ENCODE assay signal across 9 mouse cellular contexts in the genomic region with DNA sequence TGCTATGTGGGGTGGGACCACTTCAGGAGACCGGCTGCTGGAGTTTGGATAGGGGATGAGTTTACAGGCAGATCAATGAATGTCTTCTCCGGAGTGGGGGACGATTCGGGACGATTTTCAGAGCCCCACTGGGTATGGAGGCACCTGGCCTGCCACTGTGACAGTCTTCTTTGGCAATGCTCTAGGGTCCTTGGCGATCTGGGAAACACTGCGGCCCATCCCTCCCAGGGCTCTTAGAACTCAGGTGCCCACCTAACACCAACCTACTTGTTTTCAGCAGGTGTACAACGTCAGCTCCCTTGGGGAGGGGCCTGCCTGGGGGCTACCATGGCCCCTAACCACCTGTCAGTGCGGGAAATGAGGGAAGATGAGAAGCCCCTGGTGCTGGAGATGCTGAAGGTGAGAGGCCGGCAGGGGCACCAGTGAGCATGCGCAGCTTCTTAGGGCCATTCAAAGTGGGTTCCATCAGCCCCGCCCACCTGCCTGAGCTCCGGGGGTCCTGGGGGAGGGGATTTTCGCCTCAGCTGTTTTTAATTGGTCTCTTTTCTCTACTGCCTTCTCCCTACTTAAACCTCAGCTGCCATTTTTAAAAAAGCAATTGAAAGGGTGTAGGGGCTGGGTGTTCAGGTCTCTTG. TPM values are rescaled to one million over a fixed set of nuclear protein-coding genes. Genes with fewer than 3 reads are reported as not detected.
DNase-seq lines count a peak whose midpoint lies in the region; ATAC-seq and TF ChIP-seq lines count a peak whose summit lies in the region.
"Had no signal": no experiment of that assay in that cellular context is flagged by ENCODE, and none has a peak within 500 bp of the region (broad histone marks: within the 10 kb centered on the region; RNA-seq: fewer than 3 reads in every experiment).

No protein-coding gene starts in this region.

- DNase-seq in adrenal gland, postnatal 36 days: peak; percentile 39 to 60
- no peak for DNase-seq in adrenal gland, adult 18-20 months (ENCODE audit: low spot score in 2 of 2)
- DNase-seq in cerebellum, adult 11-12 months: peak; percentile 88
- DNase-seq in forebrain, postnatal 0 days: peak; percentile 92
- peak; percentile 79 for DNase-seq in limb, embryonic 14.5 days (ENCODE audit: low spot score)
- no peak for DNase-seq in spleen, postnatal 14 days (ENCODE audit: low spot score in 2 of 2)

- no peaks in the 10 kb centered on the region for H3K9me3 ChIP-seq in forebrain, postnatal 0 days (ENCODE audit: low read length)
- no peaks in the 10 kb centered on the region for H3K9me3 ChIP-seq in kidney, embryonic 14.5 days (ENCODE audit: control insufficient read depth, low read length)
- no peaks in the 10 kb centered on the region for H3K9me3 ChIP-seq in limb, embryonic 14.5 days (ENCODE audit: control insufficient read depth, low read length)

- peak overlapping the region; percentile 68 for H3K9ac ChIP-seq in forebrain, postnatal 0 days
- peak overlapping the region; percentile 50; the same call in 1 of the 2 replicates for H3K9ac ChIP-seq in kidney, embryonic 14.5 days (ENCODE audit: low read depth, low read length)
- peak overlapping the region; percentile 55; the same call in 1 of the 2 replicates for H3K9ac ChIP-seq in limb, embryonic 14.5 days (ENCODE audit: low read depth, low read length, severe bottlenecking)

- TF ChIP-seq POLR2A in limb, embryonic 14.5 days (IDR thresholded peaks at IDR 0.05; ENCODE audit: borderline replicate concordance, extremely low read depth, insufficient read depth, insufficient read length): no peak
- no peak for TF ChIP-seq POLR2A in olfactory bulb, adult 2 months (IDR thresholded peaks at IDR 0.05; ENCODE audit: insufficient read depth, low read depth, low read length)

- no peaks in the 10 kb centered on the region for H3K27me3 ChIP-seq in forebrain, postnatal 0 days (ENCODE audit: insufficient read depth, low read length)
- H3K27me3 ChIP-seq in kidney, embryonic 14.5 days (ENCODE audit: control insufficient read depth, insufficient read depth, low read length): no peaks in the 10 kb centered on the region
- H3K27me3 ChIP-seq in limb, embryonic 14.5 days (ENCODE audit: control insufficient read depth, insufficient read depth, low read length): no peaks in the 10 kb centered on the region

- H3K36me3 ChIP-seq in forebrain, postnatal 0 days (ENCODE audit: insufficient read depth): peaks cover 25% of the 10 kb centered on the region
- peaks cover 30% of the 10 kb centered on the region for H3K36me3 ChIP-seq in kidney, embryonic 14.5 days (ENCODE audit: control insufficient read depth, insufficient read depth, low read length)
- H3K36me3 ChIP-seq in limb, embryonic 14.5 days (ENCODE audit: control insufficient read depth, insufficient read depth, low read length): peaks cover 35% of the 10 kb centered on the region

- H3K4me2 ChIP-seq in forebrain, postnatal 0 days (ENCODE audit: low read depth): peak overlapping the region; percentile 97
- H3K4me2 ChIP-seq in kidney, embryonic 14.5 days (replicated peaks; ENCODE audit: low read depth, low read length): peak overlapping the region; percentile 51
- H3K4me2 ChIP-seq in limb, embryonic 14.5 days (replicated peaks; ENCODE audit: low read depth, low read length, severe bottlenecking): peak overlapping the region; percentile 87

- TF ChIP-seq CTCF in forebrain, postnatal 0 days (IDR thresholded peaks at IDR 0.05; ENCODE audit: low read depth): peak; percentile 63
- TF ChIP-seq CTCF in olfactory bulb, adult 2 months (IDR thresholded peaks at IDR 0.05; ENCODE audit: insufficient read depth, low read depth, low read length): no peak

- WGBS in forebrain, postnatal 0 days: 2% methylated on average over 14 of the region's 14 CpGs
- WGBS in kidney, embryonic 14.5 days: 0% methylated on average over 14 of the region's 14 CpGs
- WGBS in limb, embryonic 14.5 days: 1% methylated on average over 12 of the region's 14 CpGs
- WGBS in olfactory bulb, adult 2 months: 1% methylated on average over 14 of the region's 14 CpGs

- peaks cover 28% of the 10 kb centered on the region; the same call in 1 of the 2 replicates for H3K4me1 ChIP-seq in forebrain, postnatal 0 days (ENCODE audit: insufficient read depth)
- peaks cover 48% of the 10 kb centered on the region for H3K4me1 ChIP-seq in kidney, embryonic 14.5 days (ENCODE audit: control insufficient read depth, insufficient read depth, low read length)
- H3K4me1 ChIP-seq in limb, embryonic 14.5 days (ENCODE audit: control insufficient read depth, insufficient read depth, low read length): peaks cover 49% of the 10 kb centered on the region
- peaks cover 66% of the 10 kb centered on the region for H3K4me1 ChIP-seq in olfactory bulb, adult 2 months (ENCODE audit: control insufficient read depth, insufficient read depth, low read length)

- ATAC-seq in forebrain, postnatal 0 days: peak; percentile 53
- peak; percentile 11 for ATAC-seq in kidney, embryonic 14.5 days (ENCODE audit: low FRiP score, low TSS enrichment)
- peak; percentile 7; the same call in 1 of the 2 replicates for ATAC-seq in limb, embryonic 14.5 days (ENCODE audit: low FRiP score, low read depth)

- peak overlapping the region; percentile 96 for H3K27ac ChIP-seq in forebrain, postnatal 0 days (ENCODE audit: low read depth, low read length)
- peak overlapping the region; percentile 94 for H3K27ac ChIP-seq in kidney, embryonic 14.5 days (ENCODE audit: low read depth, low read length)
- H3K27ac ChIP-seq in limb, embryonic 14.5 days (replicated peaks; ENCODE audit: low read depth, low read length): peak overlapping the region; percentile 92
- H3K27ac ChIP-seq in olfactory bulb, adult 2 months (ENCODE audit: insufficient read depth, low read depth, low read length): peak overlapping the region; percentile 99

- peak overlapping the region; percentile 53 for H3K4me3 ChIP-seq in forebrain, postnatal 0 days (ENCODE audit: low read depth, low read length)
- H3K4me3 ChIP-seq in kidney, embryonic 14.5 days (ENCODE audit: low read length): peak overlapping the region; percentile 26
- peak overlapping the region; percentile 33 for H3K4me3 ChIP-seq in limb, embryonic 14.5 days (replicated peaks; ENCODE audit: low read length)
- peak overlapping the region; percentile 45 for H3K4me3 ChIP-seq in olfactory bulb, adult 2 months (ENCODE audit: insufficient read depth, low read depth, low read length)

RNA-seq across cellular contexts. Expression of a gene that starts 1.2 kb away (rescaled TPM):
- total RNA-seq in adrenal gland, postnatal 36 days (2021): 10 to 100 TPM in 1 of 2 experiments, 1 to 10 TPM in 1; 7.1 to 11.5 TPM
- 10 to 100 TPM in 1 of 2 experiments, 1 to 10 TPM in 1; 9.8 to 11.6 TPM for total RNA-seq in adrenal gland, adult 18-20 months (2021)
- 45.5 and 69.9 TPM in 2 replicates for total RNA-seq in forebrain, postnatal 0 days (2014; rRNA removed)
- 20.5 and 54.3 TPM in 2 replicates for polyA plus RNA-seq in forebrain, postnatal 0 days (2015; fragmentation: Nextera tagmentation; extraction: Ambion mirVana)
- polyA plus RNA-seq in kidney, embryonic 14.5 days (2014; fragmentation: Nextera tagmentation; extraction: Ambion mirVana): 3.1 and 3.6 TPM in 2 replicates
- polyA plus RNA-seq in limb, embryonic 14.5 days (2012; rRNA removed): 7.6 and 10.0 TPM in 2 replicates
- polyA plus RNA-seq in limb, embryonic 14.5 days (2014; fragmentation: Nextera tagmentation; extraction: Ambion mirVana): 0.92 and 1.9 TPM in 2 replicates
- polyA plus RNA-seq in olfactory bulb, adult 2 months (2012; ENCODE audit: insufficient read depth, insufficient read length, low replicate concordance, missing spikeins): not detected in 2 replicates

RNA-seq across cellular contexts. Expression of a gene that starts 2.5 kb away (rescaled TPM):
- 1 to 10 TPM; 1.7 to 2.7 TPM for total RNA-seq in adrenal gland, postnatal 36 days (2021)
- 1 to 10 TPM; 2.2 to 2.5 TPM for total RNA-seq in adrenal gland, adult 18-20 months (2021)
- 0.54 and 1.7 TPM in 2 replicates for total RNA-seq in forebrain, postnatal 0 days (2014; rRNA removed)
- 0.51 and 0.63 TPM in 2 replicates for polyA plus RNA-seq in forebrain, postnatal 0 days (2015; fragmentation: Nextera tagmentation; extraction: Ambion mirVana)
- 1.1 and 2.5 TPM in 2 replicates for polyA plus RNA-seq in kidney, embryonic 14.5 days (2014; fragmentation: Nextera tagmentation; extraction: Ambion mirVana)
- polyA plus RNA-seq in limb, embryonic 14.5 days (2012; rRNA removed): 38.1 and 48.4 TPM in 2 replicates
- 13.2 and 13.6 TPM in 2 replicates for polyA plus RNA-seq in limb, embryonic 14.5 days (2014; fragmentation: Nextera tagmentation; extraction: Ambion mirVana)
- not detected in 2 replicates for polyA plus RNA-seq in olfactory bulb, adult 2 months (2012; ENCODE audit: insufficient read depth, insufficient read length, low replicate concordance, missing spikeins)

RNA-seq across cellular contexts. Expression of a gene that starts 8.0 kb away (rescaled TPM):
- 10 to 100 TPM; 13.7 to 15.5 TPM for total RNA-seq in adrenal gland, postnatal 36 days (2021)
- total RNA-seq in adrenal gland, adult 18-20 months (2021): 10 to 100 TPM; 13.9 to 17.2 TPM
- total RNA-seq in forebrain, postnatal 0 days (2014; rRNA removed): 5.4 and 9.2 TPM in 2 replicates
- 5.8 and 6.0 TPM in 2 replicates for polyA plus RNA-seq in forebrain, postnatal 0 days (2015; fragmentation: Nextera tagmentation; extraction: Ambion mirVana)
- 4.5 and 5.2 TPM in 2 replicates for polyA plus RNA-seq in kidney, embryonic 14.5 days (2014; fragmentation: Nextera tagmentation; extraction: Ambion mirVana)
- 13.4 and 22.3 TPM in 2 replicates for polyA plus RNA-seq in limb, embryonic 14.5 days (2012; rRNA removed)
- polyA plus RNA-seq in limb, embryonic 14.5 days (2014; fragmentation: Nextera tagmentation; extraction: Ambion mirVana): 4.0 and 4.6 TPM in 2 replicates
- not detected in 2 replicates for polyA plus RNA-seq in olfactory bulb, adult 2 months (2012; ENCODE audit: insufficient read depth, insufficient read length, low replicate concordance, missing spikeins)

RNA-seq across cellular contexts. Expression of a gene that starts 16.7 kb away (rescaled TPM):
- not detected for total RNA-seq in adrenal gland, postnatal 36 days (2021)
- total RNA-seq in adrenal gland, adult 18-20 months (2021): not detected
- total RNA-seq in forebrain, postnatal 0 days (2014; rRNA removed): 0.48 and 0.85 TPM in 2 replicates
- 0.29 and 0.47 TPM in 2 replicates for polyA plus RNA-seq in forebrain, postnatal 0 days (2015; fragmentation: Nextera tagmentation; extraction: Ambion mirVana)
- polyA plus RNA-seq in kidney, embryonic 14.5 days (2014; fragmentation: Nextera tagmentation; extraction: Ambion mirVana): 0.22 TPM in 1 of 2 replicates, not detected in the other
- 0.15 and 0.22 TPM in 2 replicates for polyA plus RNA-seq in limb, embryonic 14.5 days (2012; rRNA removed)
- not detected in 2 replicates for polyA plus RNA-seq in limb, embryonic 14.5 days (2014; fragmentation: Nextera tagmentation; extraction: Ambion mirVana)
- not detected in 2 replicates for polyA plus RNA-seq in olfactory bulb, adult 2 months (2012; ENCODE audit: insufficient read depth, insufficient read length, low replicate concordance, missing spikeins)
- polyA plus RNA-seq: large intestine, adult 2 months had no signal

RNA-seq across cellular contexts. Expression of a gene that starts 41.2 kb away (rescaled TPM):
- total RNA-seq in adrenal gland, postnatal 36 days (2021): under 1 TPM; 0.36 to 0.89 TPM
- total RNA-seq in adrenal gland, adult 18-20 months (2021): 1 to 10 TPM in 1 of 2 experiments, under 1 TPM in 1; 0.96 to 2.5 TPM
- total RNA-seq in forebrain, postnatal 0 days (2014; rRNA removed): not detected in 2 replicates
- not detected in 2 replicates for polyA plus RNA-seq in forebrain, postnatal 0 days (2015; fragmentation: Nextera tagmentation; extraction: Ambion mirVana)
- 0.43 TPM in 1 of 2 replicates, not detected in the other for polyA plus RNA-seq in kidney, embryonic 14.5 days (2014; fragmentation: Nextera tagmentation; extraction: Ambion mirVana)
- polyA plus RNA-seq in limb, embryonic 14.5 days (2012; rRNA removed): 0.45 and 0.74 TPM in 2 replicates
- 0.37 and 1.1 TPM in 2 replicates for polyA plus RNA-seq in limb, embryonic 14.5 days (2014; fragmentation: Nextera tagmentation; extraction: Ambion mirVana)
- not detected in 2 replicates for polyA plus RNA-seq in olfactory bulb, adult 2 months (2012; ENCODE audit: insufficient read depth, insufficient read length, low replicate concordance, missing spikeins)

Comparison
In these comparisons a context has a peak if more than half of its experiments do, and no peak if none do; other contexts are left out.
1. DNase-seq: peak in adrenal gland, postnatal 36 days (2 of 2), cerebellum, adult 11-12 months (single experiment), forebrain, postnatal 0 days (single experiment) and limb, embryonic 14.5 days (single experiment); none in adrenal gland, adult 18-20 months (0 of 2) and spleen, postnatal 14 days (0 of 2).
2. Peak in every context shown above with its lines, with median percentiles within 50 percentile points of each other: ATAC-seq, H3K27ac ChIP-seq, H3K4me2 ChIP-seq, H3K4me3 ChIP-seq and H3K9ac ChIP-seq.